Mouse (Mus musculus): ENCODE data around the gene Per1.

DNA sequence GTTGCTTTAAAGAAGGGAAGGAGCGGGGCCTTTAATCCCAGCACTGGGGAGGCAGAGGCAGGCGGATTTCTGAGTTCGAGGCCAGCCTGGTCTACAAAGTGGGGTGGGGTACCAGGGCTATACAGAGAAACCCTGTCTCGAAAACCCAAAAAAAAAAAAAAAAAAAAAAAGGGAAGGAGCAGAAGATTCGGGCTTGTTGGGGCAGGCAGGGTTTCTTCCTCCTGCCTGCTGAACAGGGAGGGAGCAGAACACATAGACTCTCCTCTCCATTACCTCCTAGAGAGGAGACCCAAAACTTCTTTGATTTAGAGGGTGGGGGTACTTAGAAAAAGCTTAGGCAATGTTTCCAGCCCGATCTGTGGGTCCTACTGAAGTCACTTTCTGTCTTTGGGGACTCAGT is 40.3 kb downstream of the Per1 start:
- TF ChIP-seq CTCF (IDR thresholded peaks at IDR 0.05; ENCODE audit: control insufficient read depth, insufficient read depth, insufficient read length) (no peak), FOSL1 (IDR thresholded peaks at IDR 0.05; ENCODE audit: insufficient read depth, low read length, poor library complexity, severe bottlenecking) (no peak)

Data from C2C12 (cell line).